Mouse (Mus musculus): ENCODE data around the gene Olfr851. TPM values are rescaled to one million over a fixed set of nuclear protein-coding genes. Genes with fewer than 3 reads are reported as not detected.

Olfr851 gene
- not detected in 2 replicates for polyA plus RNA-seq (2015; fragmentation: Nextera tagmentation; extraction: Ambion mirVana)

- H3K36me3 ChIP-seq (ENCODE audit: control insufficient read depth, insufficient read depth), result no peaks in the 10 kb centered on the region
- H3K9ac ChIP-seq (ENCODE audit: low read depth, low read length), result no peak within 1 kb of the TSS
- no peak within 1 kb of the TSS for H3K4me2 ChIP-seq (ENCODE audit: low read depth, low read length)
- no peaks in the 10 kb centered on the region; the same call in 1 of the 2 replicates for H3K9me3 ChIP-seq (replicated peaks; ENCODE audit: control insufficient read depth, low read length)
- no peak within 1 kb of the TSS for H3K27ac ChIP-seq (ENCODE audit: low read length)
- H3K27me3 ChIP-seq (ENCODE audit: control insufficient read depth, insufficient read depth, low read depth, low read length), result no peaks in the 10 kb centered on the region
- ATAC-seq (ENCODE audit: low read depth), result no peak
- H3K4me3 ChIP-seq (ENCODE audit: low read depth, low read length), result no peak within 1 kb of the TSS
- no peaks in the 10 kb centered on the region for H3K4me1 ChIP-seq (ENCODE audit: control insufficient read depth, low read depth, low read length)
These were observed at the start of gene Olfr851 for GRCm38 (mm10) chr9:19492995-19493394. Gene Olfr851 (plus strand): TSS chr9:19493295.

DNA sequence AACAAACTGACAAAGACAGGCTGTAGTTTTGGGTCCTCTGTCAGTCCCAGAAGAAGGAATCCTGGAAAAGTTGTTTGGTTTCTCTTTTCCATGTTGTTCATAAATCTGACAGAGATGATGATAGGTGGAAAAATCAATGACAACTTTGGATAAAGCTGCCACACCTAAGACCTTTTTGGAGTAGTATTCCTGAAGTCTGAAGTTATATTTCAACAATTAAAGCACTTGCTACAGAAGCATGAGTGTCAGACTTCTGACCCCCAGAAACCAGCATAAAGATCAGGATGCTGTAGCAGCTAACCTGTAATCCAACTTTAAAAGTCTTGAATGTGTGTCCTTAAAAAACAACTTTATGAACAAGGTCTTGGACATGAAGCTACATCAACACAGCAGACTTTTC lies 14.9 kb upstream of the Olfr851 start, which contains the start of gene Olfr850:
Gene Olfr850 (minus strand): TSS at position 101 of the 400 bp plus-strand sequence.
- H3K27me3 ChIP-seq (ENCODE audit: control insufficient read depth, insufficient read depth, low read depth, low read length), result no peaks in the 10 kb centered on the region
- H3K4me1 ChIP-seq (ENCODE audit: control insufficient read depth, low read depth, low read length), result no peaks in the 10 kb centered on the region
- no peak within 1 kb of the TSS for H3K4me3 ChIP-seq (ENCODE audit: low read depth, low read length)
- no peaks in the 10 kb centered on the region for H3K9me3 ChIP-seq (replicated peaks; ENCODE audit: control insufficient read depth, low read length)
- no peak within 1 kb of the TSS for H3K9ac ChIP-seq (ENCODE audit: low read depth, low read length)
- ATAC-seq (ENCODE audit: low read depth), result no peak
- H3K4me2 ChIP-seq (ENCODE audit: low read depth, low read length), result no peak within 1 kb of the TSS
- no peak within 1 kb of the TSS for H3K27ac ChIP-seq (ENCODE audit: low read length)
- H3K36me3 ChIP-seq (ENCODE audit: control insufficient read depth, insufficient read depth), result no peaks in the 10 kb centered on the region

- Histone ChIP-seq H3K4me1 (ENCODE audit: control insufficient read depth, low read depth, low read length) (no peaks in the 10 kb centered on the region), H3K4me2 (ENCODE audit: low read depth, low read length) (no peak within 1 kb of the TSS), H3K27me3 (ENCODE audit: control insufficient read depth, insufficient read depth, low read depth, low read length) (no peaks in the 10 kb centered on the region), H3K9me3 (replicated peaks; ENCODE audit: control insufficient read depth, low read length) (no peaks in the 10 kb centered on the region), H3K9ac (ENCODE audit: low read depth, low read length) (no peak within 1 kb of the TSS), H3K4me3 (ENCODE audit: low read depth, low read length) (no peak within 1 kb of the TSS), H3K27ac (ENCODE audit: low read length) (no peak within 1 kb of the TSS), H3K36me3 (ENCODE audit: control insufficient read depth, insufficient read depth) (no peaks in the 10 kb centered on the region)
- ATAC-seq (ENCODE audit: low read depth), result no peak
- 60% methylated on average over 1 of the region's 1 CpGs for WGBS (ENCODE audit: insufficient replicate concordance)
These were observed 47.9 kb downstream of the Olfr851 start, which contains the start of gene Olfr853 for GRCm38 (mm10) chr9:19540976-19541375. Gene Olfr853 (minus strand): TSS chr9:19541076.

Other genes with a start within 250 kb of the Olfr851 start
- not detected in 2 replicates for gene Olfr843, start 241.3 kb upstream of the Olfr851 start, polyA plus RNA-seq (2015; fragmentation: Nextera tagmentation; extraction: Ambion mirVana)
- gene Olfr844, start 176.9 kb upstream of the Olfr851 start, polyA plus RNA-seq (2015; fragmentation: Nextera tagmentation; extraction: Ambion mirVana), result not detected in 2 replicates
- gene Olfr845, start 156.8 kb upstream of the Olfr851 start, polyA plus RNA-seq (2015; fragmentation: Nextera tagmentation; extraction: Ambion mirVana), result not detected in 2 replicates
- gene Olfr846, start 129.3 kb upstream of the Olfr851 start, polyA plus RNA-seq (2015; fragmentation: Nextera tagmentation; extraction: Ambion mirVana), result not detected in 2 replicates
- gene Olfr847, start 114.6 kb upstream of the Olfr851 start, polyA plus RNA-seq (2015; fragmentation: Nextera tagmentation; extraction: Ambion mirVana), result not detected in 2 replicates
- gene Olfr849, start 53.0 kb upstream of the Olfr851 start, polyA plus RNA-seq (2015; fragmentation: Nextera tagmentation; extraction: Ambion mirVana), result not detected in 2 replicates
- not detected in 2 replicates for gene Olfr850, start 15.0 kb upstream of the Olfr851 start, polyA plus RNA-seq (2015; fragmentation: Nextera tagmentation; extraction: Ambion mirVana)
- gene Olfr853, start 47.8 kb downstream of the Olfr851 start, polyA plus RNA-seq (2015; fragmentation: Nextera tagmentation; extraction: Ambion mirVana), result not detected in 2 replicates
- not detected in 2 replicates for gene Olfr854, start 74.1 kb downstream of the Olfr851 start, polyA plus RNA-seq (2015; fragmentation: Nextera tagmentation; extraction: Ambion mirVana)
- not detected in 2 replicates for gene Olfr855, start 89.3 kb downstream of the Olfr851 start, polyA plus RNA-seq (2015; fragmentation: Nextera tagmentation; extraction: Ambion mirVana)
- gene Zfp317, start 128.8 kb downstream of the Olfr851 start, polyA plus RNA-seq (2015; fragmentation: Nextera tagmentation; extraction: Ambion mirVana), result 6.9 and 7.4 TPM in 2 replicates
- gene Olfr857, start 216.1 kb downstream of the Olfr851 start, polyA plus RNA-seq (2015; fragmentation: Nextera tagmentation; extraction: Ambion mirVana), result not detected in 2 replicates